Mouse (Mus musculus): ENCODE measurements around the gene Gm5580.
"Not testable (repeated sequence)": the region's sequence is repeated elsewhere in the genome, so short reads cannot be mapped to it uniquely, and the experiment has no call there.

The Gm5580 gene

GRCm38 (mm10) chr6:116550841-116551240 lies at the start of gene Gm5580:
Gene Gm5580 (plus strand): TSS chr6:116551141.
- not testable (repeated sequence) for ATAC-seq (ENCODE audit: low TSS enrichment)

DNA sequence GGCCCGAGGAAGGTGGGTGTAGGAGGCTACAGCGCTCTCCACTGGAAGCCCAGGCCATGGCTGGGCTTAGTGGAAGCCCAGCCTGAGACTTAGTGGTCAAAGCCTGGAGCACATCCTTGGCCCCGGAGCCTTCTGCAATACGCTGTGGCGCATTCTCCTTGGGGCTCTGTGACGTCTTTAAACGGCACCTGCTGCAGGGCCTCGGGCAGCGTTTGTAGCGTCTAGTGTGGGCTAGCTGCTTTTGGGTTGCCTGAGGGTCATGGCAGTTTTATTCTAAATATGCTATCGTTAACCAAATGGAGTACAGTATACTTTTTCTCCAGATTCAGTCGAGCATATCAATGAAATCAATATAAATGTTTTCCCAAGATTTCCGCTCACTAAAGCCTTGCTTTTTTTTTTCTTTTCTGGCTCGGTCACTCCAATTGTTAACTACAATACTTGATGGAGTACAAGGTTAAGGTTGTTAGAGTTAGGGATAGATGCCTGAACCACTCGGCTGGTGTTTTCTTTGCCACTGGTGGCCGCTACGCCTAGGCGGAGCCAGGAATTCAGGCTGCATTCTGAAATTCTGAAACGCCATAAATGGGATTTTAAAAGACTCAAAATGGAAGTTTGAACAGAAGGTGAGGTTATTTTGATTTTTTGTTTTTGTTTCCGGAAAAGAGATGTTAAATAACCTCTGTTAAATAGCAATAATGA lies 44.5 kb upstream of the Gm5580 start, which contains the start of gene Olfr212:
Gene Olfr212, plus strand, starts transcription at position 215 of the 702 bp plus-strand sequence.
- ATAC-seq (ENCODE audit: low TSS enrichment) = not testable (repeated sequence)

DNA sequence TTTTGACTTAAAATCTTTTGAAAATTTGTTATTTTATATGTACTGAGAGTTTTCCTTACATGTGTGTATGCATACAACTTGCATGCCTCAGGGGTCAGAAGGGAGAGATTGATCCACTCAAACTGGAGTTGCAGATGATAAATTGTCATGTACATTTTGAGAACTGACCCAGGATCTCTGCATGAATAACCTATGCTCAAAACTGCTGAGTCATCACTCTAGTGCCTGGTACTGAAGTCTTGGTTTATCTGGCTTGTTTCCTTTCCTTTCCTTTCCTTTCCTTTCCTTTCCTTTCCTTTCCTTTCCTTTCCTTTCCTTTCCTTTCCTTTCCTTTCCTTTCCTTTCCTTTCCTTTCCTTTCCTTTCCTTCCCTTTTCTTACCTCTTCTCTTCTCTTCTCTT lies 36.1 kb upstream of the Gm5580 start:
- no peak for ATAC-seq (ENCODE audit: low TSS enrichment)

DNA sequence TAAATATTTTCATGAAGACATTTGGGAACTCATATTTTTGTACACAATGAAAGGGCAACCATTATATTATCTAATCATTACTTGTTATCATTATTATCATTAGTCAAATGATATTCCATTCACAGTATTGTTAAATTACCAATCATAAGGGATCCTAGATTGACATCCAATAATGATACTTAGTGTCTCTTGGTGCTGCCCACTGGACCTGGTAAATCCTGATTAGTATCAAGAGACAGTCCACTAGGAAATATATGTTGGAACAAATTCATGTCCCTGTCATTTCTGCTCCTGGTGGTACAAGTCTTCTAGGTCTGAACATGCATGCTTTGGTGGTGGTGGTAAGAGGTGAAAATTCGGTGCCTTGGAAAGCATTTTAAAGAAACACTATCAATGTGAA lies 12.8 kb upstream of the Gm5580 start, which contains the start of gene Olfr213:
Gene Olfr213, plus strand, starts transcription at position 301 of the 400 bp plus-strand sequence.
- ATAC-seq (ENCODE audit: low TSS enrichment) = no peak

GRCm38 (mm10) chr6:116542500-116542899 lies 8.4 kb upstream of the Gm5580 start:
- ATAC-seq (ENCODE audit: low TSS enrichment) = no peak

- no peak for ATAC-seq (ENCODE audit: low TSS enrichment)
Measured at GRCm38 (mm10) chr6:116553935-116554334, 3.0 kb downstream of the Gm5580 start, which contains the start of gene Olfr214. Gene Olfr214 (plus strand): TSS chr6:116554235.

GRCm38 (mm10) chr6:116554952-116555351 lies 4.0 kb downstream of the Gm5580 start:
- ATAC-seq (ENCODE audit: low TSS enrichment) = no peak

- no peak for ATAC-seq (ENCODE audit: low TSS enrichment)
Measured at GRCm38 (mm10) chr6:116569834-116570233, 18.9 kb downstream of the Gm5580 start.

DNA sequence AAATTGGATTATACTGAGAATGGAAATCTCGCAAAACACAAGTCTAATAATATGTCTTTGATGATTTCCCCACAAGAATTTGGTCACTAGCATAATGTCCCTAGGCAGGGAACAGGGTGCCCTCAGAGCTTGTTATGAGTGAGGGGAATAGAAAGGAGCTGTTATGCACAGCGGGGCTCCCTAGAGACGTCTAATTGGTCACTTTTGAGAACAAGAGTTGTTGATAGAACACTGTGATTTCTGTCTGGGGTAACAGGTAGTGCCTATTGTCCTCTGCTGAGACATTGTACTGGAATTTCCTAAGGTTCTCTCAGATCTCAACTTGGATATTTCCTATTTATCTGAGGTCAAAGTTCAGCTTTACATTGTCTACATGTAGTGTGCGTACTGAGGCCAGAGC lies 33.2 kb downstream of the Gm5580 start, which contains the start of gene Olfr215:
Gene Olfr215, minus strand, starts transcription at position 101 of the 400 bp plus-strand sequence.
- ATAC-seq (ENCODE audit: low TSS enrichment) = no peak

GRCm38 (mm10) chr6:116600969-116601368 lies 50.0 kb downstream of the Gm5580 start:
- not testable (repeated sequence) for ATAC-seq (ENCODE audit: low TSS enrichment)

Measured in frontal cortex, adult (tissue).